Mouse (Mus musculus) urinary bladder, postnatal 25 days (tissue): ENCODE measurements around the gene Osm.

Experiments
- DNase-seq: peaks from one replicate; pipeline ENCODE4 v3.0.0; 2022; ENCODE audit warnings: low spot score

Osm gene

DNA sequence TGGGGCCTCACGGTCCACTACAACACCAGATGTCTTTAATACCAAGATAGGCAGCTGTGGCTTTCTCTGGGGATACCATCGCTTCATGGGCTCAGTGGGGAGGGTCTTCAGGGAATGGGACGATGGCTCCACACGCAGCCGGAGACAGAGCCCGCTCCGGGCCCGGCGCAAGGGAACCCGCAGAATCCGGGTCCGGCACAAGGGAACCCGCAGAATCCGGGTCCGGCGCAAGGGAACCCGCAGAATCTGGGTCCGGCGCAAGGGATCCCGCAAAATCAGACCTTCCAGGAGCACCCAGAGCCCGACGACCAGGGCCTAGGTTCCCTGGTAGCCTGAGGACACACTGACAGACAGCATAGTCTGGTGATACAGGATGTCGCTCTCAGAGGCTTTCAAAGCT is 3.5 kb downstream of the Osm start:
- DNase-seq: no peak

DNA sequence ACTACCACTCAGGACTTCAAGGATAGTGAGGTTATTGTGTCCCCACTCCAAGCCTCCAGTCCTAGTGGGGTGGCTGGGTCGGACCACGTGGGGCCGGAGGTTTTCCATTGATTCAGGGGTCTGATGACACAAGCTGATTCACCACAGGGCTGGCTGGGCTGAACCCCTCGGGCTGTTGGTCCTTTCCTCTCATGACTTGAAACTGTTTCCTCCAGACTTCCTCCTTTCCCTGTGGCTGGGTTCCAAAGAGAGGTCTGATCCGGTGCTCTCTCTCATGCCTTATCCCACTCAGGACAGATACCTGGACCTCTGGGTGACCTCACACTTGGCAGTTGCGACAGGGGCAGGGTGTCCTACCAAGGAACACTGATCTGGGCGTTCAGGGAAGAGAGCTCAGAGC is 3.9 kb downstream of the Osm start:
- DNase-seq: no peak

DNA sequence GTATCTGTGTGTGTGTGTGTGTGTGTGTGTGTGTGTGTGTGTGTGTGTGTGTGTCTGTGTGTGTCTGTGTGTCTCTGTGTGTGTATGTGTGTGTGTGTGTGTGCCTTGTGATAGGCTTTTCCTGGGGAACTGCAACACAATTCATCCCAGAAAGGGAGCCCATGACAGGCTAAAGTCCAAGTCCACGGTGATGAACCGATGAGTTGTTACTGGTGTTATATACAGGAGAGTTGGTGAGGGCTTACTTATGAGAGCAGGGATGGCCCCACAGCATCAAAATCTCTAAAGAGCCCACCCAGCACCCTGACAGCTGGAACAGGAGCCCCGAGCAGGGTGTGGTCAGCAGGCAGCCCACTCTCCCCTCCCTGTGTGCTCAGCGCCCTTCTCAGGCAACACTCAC is 5.0 kb downstream of the Osm start:
- DNase-seq: no peak

DNA sequence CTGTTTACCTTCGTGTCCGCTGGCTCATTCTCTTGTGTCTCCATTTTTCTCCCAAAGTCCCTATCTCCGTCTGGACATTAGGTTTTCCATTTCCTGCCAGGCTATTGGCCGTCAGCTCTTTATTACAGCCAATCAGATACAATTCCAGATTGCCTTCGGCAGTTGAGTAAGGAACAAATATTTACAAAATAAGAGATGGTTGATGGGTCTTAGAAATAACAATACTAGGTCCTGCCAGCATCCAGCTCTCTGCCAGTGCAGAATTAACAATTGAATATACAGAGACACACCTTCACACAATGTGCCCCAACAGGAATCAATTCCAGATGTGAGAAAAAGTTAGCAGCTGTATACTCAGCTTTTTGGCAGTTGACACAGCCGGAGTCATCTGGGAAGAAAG is 9.9 kb downstream of the Osm start:
- DNase-seq: no peak

DNA sequence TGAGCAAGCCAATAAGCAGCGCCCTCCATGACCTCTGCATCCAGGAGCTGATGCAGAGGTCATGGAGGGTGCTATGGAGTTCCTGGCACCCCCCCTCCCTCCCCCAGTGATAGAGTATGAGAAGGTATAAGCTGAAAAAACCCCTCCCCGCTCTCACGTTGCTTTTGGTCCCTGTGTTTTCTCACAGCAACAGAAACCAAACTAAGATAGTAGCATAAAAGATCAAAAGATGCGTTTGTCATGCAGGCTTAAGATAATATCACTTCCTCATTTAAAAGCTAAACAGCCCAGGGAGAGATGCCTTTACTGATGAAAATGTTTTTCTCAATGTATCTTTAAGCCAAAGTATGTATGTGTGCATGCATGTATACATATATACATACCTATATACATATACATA is 10.4 kb downstream of the Osm start:
- DNase-seq: no peak

DNA sequence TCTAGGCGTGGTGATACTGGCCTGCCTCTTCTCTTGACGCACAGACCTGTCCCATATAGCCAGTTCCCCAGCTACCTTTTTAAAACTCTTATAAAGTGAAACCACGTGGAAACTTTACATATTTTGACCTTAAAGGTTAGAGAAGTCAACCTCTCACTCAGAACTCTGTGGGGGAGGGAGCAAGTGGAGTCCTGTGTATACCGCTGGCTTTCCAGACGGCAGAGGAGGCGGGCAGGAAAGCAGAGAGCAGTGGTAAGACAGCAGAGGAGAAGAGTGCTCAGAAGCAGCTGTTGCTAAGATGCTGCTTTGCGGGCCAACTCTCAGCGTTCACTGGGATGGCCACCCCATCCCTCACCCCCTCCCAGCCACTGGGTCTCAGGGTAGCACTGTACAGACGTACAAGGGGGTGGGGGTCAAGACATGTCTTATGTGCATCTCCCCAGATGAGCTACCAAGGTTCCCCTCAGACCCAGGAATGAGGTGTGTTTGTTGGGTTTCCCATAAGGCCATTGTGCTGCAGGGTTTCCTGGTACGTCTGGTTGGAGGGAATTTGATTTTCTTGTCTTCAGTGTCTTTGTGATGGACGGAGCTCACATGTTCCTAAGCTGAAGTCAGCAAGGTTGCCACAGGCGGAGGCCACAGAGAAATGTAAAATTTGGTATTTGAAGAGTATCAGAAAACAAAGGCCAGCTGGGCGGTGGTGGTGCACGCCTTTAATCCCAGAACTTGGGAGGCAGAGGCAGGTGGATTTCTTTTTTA is 11.2 kb downstream of the Osm start:
- DNase-seq: no peak

DNA sequence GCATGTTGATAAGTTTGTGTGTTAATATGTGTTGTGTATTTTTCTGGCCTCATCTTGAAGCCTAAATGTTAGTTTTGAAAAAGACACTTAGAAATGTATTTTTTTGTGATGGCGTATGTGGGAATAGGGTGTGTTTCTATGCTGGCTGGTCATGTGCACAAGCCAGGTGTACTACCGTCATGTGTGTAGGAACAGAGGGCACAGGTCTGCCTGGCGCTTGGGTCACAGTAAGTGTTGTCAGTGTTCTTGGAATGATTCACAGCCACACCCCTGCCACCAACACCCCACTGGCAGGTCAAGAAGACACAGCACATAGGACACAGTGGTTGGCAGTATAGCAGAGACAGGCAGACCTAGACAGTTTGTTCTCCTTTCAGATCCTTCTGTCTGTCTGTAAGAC is 12.9 kb downstream of the Osm start:
- no peak for DNase-seq

DNA sequence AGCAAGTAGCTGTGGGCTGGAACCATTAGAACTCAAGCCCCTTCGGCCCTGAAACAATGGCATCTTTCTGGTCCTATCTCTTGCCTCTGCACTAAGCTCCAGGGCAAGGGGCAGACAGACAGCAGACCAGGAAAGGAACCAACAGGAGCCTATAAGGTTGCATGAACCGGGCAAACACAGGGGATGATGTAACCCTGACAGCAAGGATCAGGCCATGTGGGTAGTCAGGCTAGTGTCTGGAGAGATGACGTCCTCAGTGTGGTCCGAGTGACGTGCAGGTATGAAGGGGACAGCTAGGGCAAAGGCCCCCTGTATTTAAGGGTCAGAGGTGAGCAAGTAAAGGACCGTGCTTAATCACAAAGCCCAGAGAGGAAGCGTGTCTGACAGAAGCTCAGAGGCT is 14.1 kb downstream of the Osm start:
- DNase-seq: no peak

DNA sequence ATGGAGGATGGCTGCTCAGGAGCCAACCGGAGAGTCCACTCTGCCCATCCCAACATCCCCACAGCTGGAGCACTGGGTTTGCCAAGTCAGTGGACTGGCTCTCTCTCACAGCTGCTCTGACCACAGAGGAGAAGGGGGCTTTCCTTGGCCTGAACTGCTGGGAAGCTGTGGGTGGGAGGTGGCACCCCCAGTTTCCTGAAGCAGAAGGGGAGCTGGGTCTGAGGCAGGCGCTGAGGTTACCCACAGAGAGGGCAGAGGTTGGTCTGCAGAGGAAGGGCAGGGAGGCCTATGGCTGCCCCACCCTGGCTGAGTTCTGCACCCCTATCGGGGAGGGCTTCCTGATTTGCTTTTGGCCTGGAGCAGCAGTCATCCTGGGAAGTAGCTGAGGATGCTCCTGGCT is 15.2 kb downstream of the Osm start:
- DNase-seq: no peak

DNA sequence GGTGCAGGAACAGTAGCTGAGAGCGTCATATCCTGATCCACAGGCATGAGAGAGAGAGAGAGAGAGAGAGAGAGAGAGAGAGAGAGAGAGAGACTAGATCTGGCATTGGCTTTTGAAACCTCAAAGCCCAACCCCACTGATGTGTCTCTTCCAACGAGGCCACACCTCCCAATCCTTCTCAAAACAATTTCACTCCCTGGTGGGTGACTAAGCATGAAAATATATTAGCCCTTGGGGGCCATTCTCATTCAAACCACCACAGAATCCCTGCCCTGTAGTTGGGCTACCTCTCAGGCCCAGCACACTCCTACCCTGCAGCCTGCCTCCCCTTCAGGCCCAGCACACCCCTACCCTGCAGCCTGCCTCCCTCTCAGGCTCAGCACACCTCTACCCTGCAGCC is 16.7 kb downstream of the Osm start:
- DNase-seq: no peak

DNA sequence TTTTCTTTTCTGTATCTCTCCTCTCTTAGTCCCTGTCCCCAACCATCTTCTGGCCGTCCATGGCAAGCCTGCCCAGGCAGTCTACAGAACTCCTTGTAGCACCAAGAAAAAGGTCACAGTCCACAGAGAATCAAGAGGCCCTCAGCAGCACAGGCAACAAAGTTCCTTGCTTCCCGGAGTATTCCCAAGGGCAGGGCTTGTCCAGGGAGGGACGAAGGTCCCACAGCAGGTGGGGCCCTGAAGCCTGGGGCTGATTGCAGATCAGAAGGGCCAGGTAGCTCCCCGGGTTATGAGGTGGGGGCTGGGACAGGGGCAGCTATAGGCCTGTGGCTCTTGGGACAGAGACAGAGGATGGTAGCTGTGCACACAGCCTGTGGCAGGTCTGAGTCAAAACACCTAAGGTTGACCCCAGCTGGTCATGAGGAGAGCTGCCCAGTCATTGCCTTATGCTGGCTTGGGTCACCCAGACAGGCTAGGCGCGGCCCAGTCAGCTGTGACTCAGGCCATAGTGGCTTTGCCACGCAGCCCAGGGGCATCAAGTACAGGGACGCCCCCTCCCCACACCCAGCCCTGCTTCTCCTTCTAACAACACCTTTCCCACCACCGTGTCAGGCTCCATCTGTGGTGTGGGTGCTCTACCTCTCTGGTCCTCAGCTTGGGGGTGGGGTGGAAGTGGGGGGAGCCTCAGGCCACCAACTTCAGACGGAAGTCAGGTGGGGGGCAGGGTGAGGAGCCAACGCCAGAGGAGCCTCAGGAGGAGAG is 20.8 kb downstream of the Osm start, which contains the start of gene Lif:
Gene Lif (plus strand): TSS at position 712 of the 762 bp plus-strand sequence.
- DNase-seq: no peak

DNA sequence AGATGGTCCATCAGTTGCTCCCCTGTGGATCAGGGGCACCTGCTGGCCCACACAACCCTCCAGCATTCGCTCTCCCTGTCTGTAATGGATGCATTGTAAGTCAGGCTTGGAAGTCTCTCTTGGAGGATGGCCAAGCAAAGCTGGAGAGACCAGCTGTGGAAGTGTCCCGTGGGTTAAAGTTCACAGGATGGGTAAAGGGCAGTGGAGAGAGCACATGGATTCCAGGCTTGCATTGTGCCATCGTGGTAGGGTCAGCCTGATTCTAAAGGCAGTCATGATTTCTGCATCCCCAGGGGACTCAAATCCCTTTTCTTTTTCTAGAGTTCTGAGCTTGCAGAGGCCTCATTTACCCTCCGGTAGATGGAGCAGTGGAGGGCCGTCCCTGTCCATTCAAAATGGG is 21.5 kb downstream of the Osm start:
- no peak for DNase-seq

DNA sequence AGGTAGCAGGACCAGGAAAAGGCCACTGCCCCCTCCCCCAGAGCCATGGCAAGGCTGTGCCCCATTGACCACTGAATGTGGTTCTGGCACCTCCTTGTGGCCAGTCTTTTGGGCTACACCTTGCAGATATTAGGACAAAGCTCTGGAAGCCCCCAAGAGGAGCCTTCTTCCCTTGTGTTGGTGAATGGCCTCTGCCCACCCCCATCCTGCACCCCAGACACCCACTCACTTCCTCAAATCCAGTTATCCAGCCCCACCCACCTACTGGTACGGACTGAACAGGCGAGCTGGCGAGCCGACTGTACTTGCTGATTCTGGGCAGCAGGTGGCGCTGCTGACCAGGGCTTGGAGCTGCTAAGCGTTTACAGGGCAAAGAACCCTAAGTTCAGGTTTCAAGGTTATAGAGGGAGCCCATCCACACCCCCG is 22.4 kb downstream of the Osm start:
- peak; percentile 82 for DNase-seq

DNA sequence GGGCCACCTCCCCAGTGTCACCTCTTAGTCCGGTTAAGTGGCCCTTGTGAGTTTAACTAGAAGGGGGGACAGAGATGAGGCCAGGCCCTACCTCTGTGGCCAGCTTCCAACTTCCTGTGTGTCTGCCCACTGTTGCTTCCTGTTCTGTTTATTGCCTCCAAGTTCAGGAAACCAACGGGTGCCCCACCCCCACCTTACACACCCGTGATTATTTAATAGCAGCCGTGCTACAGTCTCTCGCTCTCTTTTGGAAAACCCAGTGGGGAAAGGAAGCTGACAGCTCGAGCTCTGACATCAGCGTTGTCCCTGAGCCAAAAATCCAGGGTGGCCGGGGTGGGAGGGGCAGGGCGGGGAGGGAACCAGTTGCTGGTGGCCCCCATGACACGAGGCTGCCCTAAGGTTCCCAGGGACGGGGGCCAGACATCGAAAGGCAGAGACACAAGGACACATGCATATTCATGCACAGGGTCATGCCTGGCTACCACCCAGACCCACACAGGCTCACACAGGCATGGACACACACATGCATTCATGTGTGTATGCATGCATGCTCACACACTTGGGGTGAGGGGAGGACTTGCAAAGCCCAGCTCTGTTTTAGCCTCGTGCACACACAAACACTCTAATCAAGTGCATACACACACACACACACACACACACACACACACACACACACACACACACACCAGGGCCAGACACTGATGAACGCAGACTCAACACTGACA is 24.4 kb downstream of the Osm start:
- no peak for DNase-seq

DNA sequence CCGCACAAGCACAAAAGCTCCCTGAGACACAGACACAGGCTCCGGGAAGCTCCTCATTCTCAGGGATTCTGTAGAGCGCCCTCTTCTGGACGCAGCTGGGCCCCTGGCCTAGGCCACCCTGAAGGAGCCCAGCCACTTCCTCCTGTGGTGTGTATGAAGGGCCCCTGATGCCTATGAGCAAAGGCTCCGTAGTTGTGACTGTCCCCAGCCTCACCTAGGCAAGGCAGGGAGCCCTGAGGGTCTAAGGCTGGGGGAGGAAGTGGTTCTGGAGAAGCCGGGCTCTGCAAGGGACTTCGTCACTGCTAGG is 24.9 kb downstream of the Osm start:
- DNase-seq: peak; percentile 45

DNA sequence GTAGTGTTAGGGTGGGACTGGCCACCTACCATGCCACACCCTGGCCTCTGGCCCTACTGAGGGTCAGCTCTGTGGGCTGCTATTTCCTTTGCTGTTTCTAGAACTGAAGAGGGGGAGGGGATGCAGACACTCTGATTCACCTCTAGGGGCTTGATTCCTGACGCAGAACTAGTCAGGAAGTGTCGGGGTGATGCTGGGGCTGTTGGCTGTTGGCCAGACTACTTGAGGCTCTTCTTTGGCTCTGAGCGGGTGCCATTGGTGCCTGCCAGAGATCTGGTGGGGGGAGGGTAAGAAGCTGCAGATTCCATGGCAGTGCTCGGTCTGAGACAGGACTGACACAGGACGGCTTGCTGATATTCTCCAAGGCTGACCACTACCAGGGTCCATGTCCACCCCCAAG is 25.7 kb downstream of the Osm start:
- DNase-seq: no peak

DNA sequence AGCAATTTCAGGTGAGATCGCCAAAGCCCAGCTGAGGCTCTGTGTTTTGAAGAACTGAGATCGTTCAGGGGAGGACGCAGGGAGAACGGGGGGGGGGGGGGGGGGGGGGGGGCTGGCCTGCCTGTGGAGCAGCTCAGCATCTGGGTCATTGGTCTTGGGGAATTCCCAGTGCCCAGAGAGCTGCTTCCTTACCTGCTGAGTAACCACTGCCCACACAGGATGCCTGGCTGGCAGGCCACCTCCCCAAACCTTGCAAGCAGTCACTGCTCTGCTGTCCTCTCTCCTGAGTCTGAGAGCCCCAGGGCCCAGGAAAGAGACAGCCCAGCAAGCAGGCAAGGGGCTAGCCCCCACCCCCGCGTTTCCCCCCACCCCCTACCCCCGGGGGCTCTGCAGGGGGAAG is 26.6 kb downstream of the Osm start:
- no peak for DNase-seq

DNA sequence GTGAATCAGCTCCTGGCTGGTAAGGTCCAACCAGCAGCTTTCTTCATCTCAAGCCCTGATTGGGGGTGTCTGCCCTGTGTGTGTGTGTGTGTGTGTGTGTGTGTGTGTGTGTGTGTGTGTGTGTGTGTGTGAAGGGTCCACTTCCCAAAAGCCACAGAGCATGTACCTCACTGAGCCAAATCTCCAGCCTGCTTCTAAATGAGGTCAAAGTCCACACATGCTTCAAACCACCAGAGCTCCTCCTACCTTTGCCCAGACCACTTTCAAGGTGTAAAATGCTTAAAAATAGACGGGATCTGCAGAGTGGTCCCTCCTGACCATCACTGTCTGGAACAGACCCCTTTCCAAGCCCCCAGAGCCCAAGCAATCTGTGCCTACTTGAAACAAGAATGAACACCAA is 27.1 kb downstream of the Osm start:
- no peak for DNase-seq

DNA sequence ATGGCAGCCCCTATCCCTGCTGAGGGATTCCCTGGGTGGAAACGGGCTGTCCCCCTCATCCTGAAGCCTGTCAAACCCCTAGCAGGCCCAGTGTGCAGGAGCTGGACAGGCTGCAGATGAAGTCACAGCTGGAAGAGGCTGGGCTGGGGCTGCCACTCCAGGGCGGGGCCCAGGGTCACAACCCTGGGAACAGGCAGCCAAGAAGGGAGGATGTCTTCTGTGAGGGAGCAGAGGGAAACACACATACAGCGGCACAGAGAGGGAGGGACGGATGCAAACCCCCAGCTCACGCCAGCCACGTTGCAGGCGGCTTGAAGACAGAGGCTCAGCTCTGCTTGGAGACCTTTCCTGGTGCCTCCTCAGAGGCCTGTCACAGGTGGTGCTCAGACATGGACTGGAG is 27.8 kb downstream of the Osm start:
- peak; percentile 53 for DNase-seq

DNA sequence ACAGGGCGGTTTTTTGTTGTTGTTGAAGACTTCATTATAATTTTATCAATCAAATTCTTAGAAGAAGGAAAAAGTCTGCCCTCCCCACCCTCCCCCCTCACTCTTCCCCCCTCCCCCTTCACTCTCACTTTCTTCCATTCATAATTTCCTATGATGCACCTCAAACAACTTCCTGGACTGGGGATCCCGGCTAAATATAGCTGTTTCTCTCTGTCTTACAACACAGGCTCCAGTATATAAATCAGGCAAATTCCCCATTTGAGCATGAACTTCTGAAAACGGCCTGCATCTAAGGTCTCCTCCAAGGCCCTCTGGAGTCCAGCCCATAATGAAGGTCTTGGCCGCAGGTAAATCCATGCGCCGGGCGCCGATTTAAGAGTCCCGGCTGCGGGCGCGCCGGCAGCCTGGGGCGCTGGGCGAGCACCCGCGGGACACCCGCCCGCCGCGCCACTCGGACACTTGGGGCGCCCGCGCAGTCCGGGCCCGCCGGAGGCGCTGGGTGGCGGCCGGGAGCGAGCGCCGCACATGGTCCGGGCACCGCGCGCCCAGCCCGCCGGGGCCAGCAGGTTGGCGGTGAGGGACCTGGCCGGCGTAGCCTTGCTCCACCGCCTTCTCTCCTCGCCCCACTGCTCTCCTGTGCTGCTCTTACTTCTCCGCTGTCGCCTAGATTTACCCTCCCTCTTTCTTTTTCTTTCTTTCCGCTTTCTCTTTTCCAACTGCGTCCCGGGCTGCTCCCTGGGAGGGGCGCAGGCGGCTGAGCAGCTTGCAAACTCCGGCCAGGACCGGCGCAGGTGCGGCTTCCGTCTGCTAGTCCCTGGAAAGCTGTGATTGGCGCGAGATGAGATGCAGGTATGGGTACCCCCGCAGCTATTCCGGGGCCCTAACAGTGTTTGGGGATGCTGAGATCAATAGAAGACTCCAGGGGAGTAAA is 30.3 kb downstream of the Osm start:
- peak; percentile 59 for DNase-seq

DNA sequence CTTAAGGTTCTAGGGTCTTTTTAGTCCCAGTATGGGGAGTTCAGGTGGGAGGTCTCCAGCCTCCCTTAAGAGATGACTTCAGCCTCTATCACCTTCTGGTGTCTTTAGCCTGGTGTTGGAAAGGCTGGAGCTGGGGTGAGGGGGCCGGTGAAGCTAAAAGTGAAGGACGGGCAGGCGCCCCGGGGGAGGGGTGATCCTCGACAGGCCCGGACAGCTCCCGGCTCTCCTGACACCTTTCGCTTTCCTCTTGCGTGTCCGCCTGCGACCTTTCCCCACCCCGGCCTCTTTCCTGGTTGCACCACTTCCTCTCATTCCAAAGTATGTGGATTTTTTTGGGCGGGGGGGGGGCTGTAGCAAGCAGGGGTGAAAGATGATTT is 31.0 kb downstream of the Osm start:
- peak; percentile 53 for DNase-seq

DNA sequence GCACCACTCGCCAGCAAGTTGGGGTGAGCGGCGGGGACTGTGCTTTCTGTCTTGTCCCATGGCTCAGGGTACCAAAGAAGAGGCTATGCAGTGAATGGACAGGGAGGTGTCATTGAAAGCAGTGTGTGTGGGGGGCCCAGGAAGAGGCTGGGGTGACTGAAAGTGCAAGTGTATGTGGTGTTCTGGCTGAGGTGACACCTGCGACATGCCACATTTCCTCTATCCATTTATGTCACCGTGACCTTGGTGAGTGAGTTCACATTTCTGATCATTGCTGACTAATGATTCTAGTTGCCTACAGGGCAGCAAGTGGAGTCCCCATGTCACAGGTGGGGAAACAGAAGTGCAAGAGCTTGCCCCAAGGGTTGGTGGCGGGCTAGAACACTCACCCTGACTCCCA is 32.3 kb downstream of the Osm start:
- no peak for DNase-seq
